Mouse (Mus musculus) gastrocnemius, adult 2 months (tissue): ENCODE measurements at regions not wholly inside any gene's neighbourhood (a gene's known extent, or its start where the extent isn't known, plus 50 kb on each side); places are given as distances from the start of the nearest gene placed in this dataset.
"Not testable (repeated sequence)": the region's sequence is repeated elsewhere in the genome, so short reads cannot be mapped to it uniquely, and the experiment has no call there.

Experiments used
- DNase-seq: peaks from one replicate; pipeline ENCODE4 v3.0.0; 2022
- H3K27ac ChIP-seq: fragments of 200-600 bp; 2 replicates; pipeline ENCODE4 v1.8.1; 2022; ENCODE audit warnings: mild to moderate bottlenecking
- H3K4me3 ChIP-seq: fragments of 200-600 bp; 2 replicates; pipeline ENCODE4 v1.8.1; 2022; ENCODE audit warnings: mild to moderate bottlenecking, moderate library complexity
- CTCF ChIP-seq: fragments of 200-600 bp; IDR thresholded peaks from 2 replicates; pipeline ENCODE4 v1.8.1; 2022; ENCODE audit warnings: antibody characterized with exemption, mild to moderate bottlenecking, moderate library complexity
- intact Hi-C: fragments of 180-260 bp; cut with DNase I; formaldehyde crosslinking; loops from one replicate; pipeline ENCODE4 v1.15.1; 2025

GRCm38 (mm10) chr10:95745834-95746620, 72.8 kb upstream of the Anapc15-ps start:
- TF ChIP-seq CTCF = no peak
- DNase-seq = no peak
- intact Hi-C loops = no loop called here
- Histone ChIP-seq H3K4me3 (no peak overlapping the region), H3K27ac (no peak overlapping the region)

GRCm38 (mm10) chr10:95745254-95745653, 72.0 kb upstream of the Anapc15-ps start:
- intact Hi-C loops = no loop called here

GRCm38 (mm10) chr10:95743627-95744026, 70.4 kb upstream of the Anapc15-ps start:
- no peak for DNase-seq
- no peak overlapping the region for H3K27ac ChIP-seq

More at GRCm38 (mm10) chr10:95745254-95745653, 72.0 kb upstream of the Anapc15-ps start:
- TF ChIP-seq CTCF = no peak
- no peak overlapping the region for H3K27ac ChIP-seq
- no peak overlapping the region for H3K4me3 ChIP-seq
- no peak for DNase-seq

DNA sequence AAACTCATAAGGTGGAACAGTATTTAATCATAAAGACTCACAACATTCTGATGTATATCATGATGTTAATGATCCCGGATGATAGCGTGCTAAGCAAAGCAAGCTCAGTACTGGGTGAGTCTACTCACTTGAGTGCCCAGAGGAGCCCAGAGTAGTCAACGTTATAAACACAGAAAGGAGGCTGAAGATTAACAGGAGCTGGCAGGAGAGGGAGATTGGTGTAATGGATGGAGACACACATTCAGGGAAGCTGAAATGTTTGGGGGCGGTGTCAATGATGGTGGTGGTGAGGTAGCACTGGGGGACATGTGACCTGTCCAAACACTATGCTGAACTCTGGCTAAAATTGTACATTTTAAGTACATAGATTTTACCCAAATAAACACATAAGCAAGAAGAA, 66.2 kb upstream of the Anapc15-ps start:
- intact Hi-C loops = no loop called here
- no peak for DNase-seq
- Histone ChIP-seq H3K27ac (no peak overlapping the region), H3K4me3 (no peak overlapping the region)
- TF ChIP-seq CTCF = no peak

More at GRCm38 (mm10) chr10:95743627-95744026, 70.4 kb upstream of the Anapc15-ps start:
- H3K4me3 ChIP-seq = no peak overlapping the region
- intact Hi-C loops = no loop called here
- TF ChIP-seq CTCF = no peak

- intact Hi-C loops, H3K4me3 ChIP-seq, H3K27ac ChIP-seq, DNase-seq: not testable (repeated sequence)
These were observed 63.5 kb upstream of the Anapc15-ps start for GRCm38 (mm10) chr10:95736743-95737142.

DNA sequence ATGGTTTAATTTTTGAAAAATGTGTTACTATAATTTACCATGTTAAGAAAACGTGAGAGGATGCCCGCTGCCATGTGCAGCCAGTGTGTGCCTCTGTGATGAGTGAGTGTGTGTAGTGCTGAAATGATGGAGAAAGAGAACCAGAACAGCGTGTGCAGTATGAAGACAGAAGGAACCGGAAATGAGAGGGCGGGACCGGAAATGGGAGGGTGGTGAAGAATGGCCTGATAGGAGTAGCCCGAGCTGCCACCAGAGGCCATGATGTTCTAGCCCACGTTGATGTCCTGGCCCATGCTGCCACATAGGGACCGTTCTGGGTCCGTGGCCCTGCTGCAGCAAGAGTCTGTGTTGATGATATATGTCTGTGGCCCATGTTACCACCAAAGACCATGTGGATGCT, 57.8 kb upstream of the Anapc15-ps start:
- intact Hi-C loops = no loop called here
- no peak for TF ChIP-seq CTCF
- Histone ChIP-seq H3K27ac (no peak overlapping the region), H3K4me3 (no peak overlapping the region)
- no peak for DNase-seq

DNA sequence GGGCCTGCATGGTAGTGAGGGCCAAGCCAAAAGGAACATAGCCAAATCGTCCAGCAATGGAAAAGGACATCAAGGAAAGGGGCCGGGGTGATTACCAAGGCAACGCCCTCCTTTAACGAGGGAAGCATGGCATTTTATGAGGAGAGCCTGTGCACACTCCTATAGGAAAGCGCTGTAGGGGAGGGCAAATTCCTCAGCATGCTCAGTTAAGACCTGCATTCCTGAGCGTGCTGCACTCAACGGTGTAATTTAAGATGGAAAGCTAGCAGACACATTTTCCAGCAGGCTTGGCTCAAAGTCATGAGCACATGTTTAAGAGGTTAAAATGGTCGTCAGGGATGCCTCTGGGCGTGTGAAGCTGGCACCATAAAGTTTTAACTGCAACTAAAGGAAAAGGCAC, 56.6 kb upstream of the Anapc15-ps start:
- DNase-seq = peak; percentile 58
- intact Hi-C loops = no loop called here
- peak overlapping the region; percentile 63 for H3K4me3 ChIP-seq
- no peak for TF ChIP-seq CTCF
- peak overlapping the region; percentile 85 for H3K27ac ChIP-seq

DNA sequence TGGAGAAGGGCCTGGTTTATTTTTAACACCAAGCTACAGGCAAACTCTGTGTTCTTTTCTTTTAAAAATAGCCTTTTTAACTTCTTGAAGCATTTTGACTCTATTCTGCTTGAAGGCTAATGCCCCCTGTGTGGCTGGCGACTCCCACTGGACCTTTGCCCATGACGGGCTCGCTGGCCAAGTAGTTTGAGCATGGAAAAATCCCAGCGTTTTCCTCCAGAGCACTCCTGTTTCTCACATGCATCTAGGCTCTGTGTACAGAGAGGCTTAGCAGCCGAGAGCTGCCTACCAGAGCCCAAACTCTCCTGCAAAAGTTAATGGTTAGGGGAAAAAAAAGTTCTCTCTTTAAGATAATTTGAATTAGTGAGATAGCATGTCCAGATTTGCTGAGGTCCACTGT, 52.7 kb upstream of the Anapc15-ps start:
- H3K27ac ChIP-seq = peak overlapping the region; percentile 90
- intact Hi-C loops = no loop called here
- peak; percentile 67 for DNase-seq
- no peak for TF ChIP-seq CTCF
- peak overlapping the region; percentile 51 for H3K4me3 ChIP-seq

GRCm38 (mm10) chr10:95725349-95725748, 52.1 kb upstream of the Anapc15-ps start:
- intact Hi-C loops = no loop called here
- DNase-seq = no peak
- TF ChIP-seq CTCF = no peak
- Histone ChIP-seq H3K27ac (peak overlapping the region; percentile 90), H3K4me3 (peak overlapping the region; percentile 51)
